Mouse (Mus musculus): Measurements from ENCODE around the gene Ace3. TPM values are rescaled to one million over a fixed set of nuclear protein-coding genes. Genes with fewer than 3 reads are reported as not detected.

Ace3 gene
- polyA plus RNA-seq, 1 experiment from 2014 or later = not detected

Other genes starting within 250 kb of the Ace3 start
- gene Cyb561, start 41.3 kb upstream of the Ace3 start, polyA plus RNA-seq (2014; fragmentation: Nextera tagmentation; extraction: Ambion mirVana) = 3.5 and 3.7 TPM in 2 replicates
- 0.52 and 0.59 TPM in 2 replicates for gene Ace, start 26.7 kb upstream of the Ace3 start, polyA plus RNA-seq (2014; fragmentation: Nextera tagmentation; extraction: Ambion mirVana)
- 0.17 and 0.40 TPM in 2 replicates for gene Kcnh6, start 13.4 kb downstream of the Ace3 start, polyA plus RNA-seq (2014; fragmentation: Nextera tagmentation; extraction: Ambion mirVana)
- gene Dcaf7, start 42.2 kb downstream of the Ace3 start, polyA plus RNA-seq (2014; fragmentation: Nextera tagmentation; extraction: Ambion mirVana) = 50.5 and 51.8 TPM in 2 replicates
- 9.7 and 11.0 TPM in 2 replicates for gene Taco1, start 71.4 kb downstream of the Ace3 start, polyA plus RNA-seq (2014; fragmentation: Nextera tagmentation; extraction: Ambion mirVana)
- 20.8 and 22.2 TPM in 2 replicates for gene Map3k3, start 89.9 kb downstream of the Ace3 start, polyA plus RNA-seq (2014; fragmentation: Nextera tagmentation; extraction: Ambion mirVana)
- not detected in 2 replicates for gene Gm10840, start 166.2 kb downstream of the Ace3 start, polyA plus RNA-seq (2014; fragmentation: Nextera tagmentation; extraction: Ambion mirVana)
- gene Limd2, start 166.2 kb downstream of the Ace3 start, polyA plus RNA-seq (2014; fragmentation: Nextera tagmentation; extraction: Ambion mirVana) = 145 and 151 TPM in 2 replicates
- gene Strada, start 207.5 kb downstream of the Ace3 start, polyA plus RNA-seq (2014; fragmentation: Nextera tagmentation; extraction: Ambion mirVana) = 22.4 and 26.6 TPM in 2 replicates
- 58.9 and 91.1 TPM in 2 replicates for gene Ccdc47, start 221.7 kb downstream of the Ace3 start, polyA plus RNA-seq (2014; fragmentation: Nextera tagmentation; extraction: Ambion mirVana)
- gene Ddx42, start 222.3 kb downstream of the Ace3 start, polyA plus RNA-seq (2014; fragmentation: Nextera tagmentation; extraction: Ambion mirVana) = 45.3 and 58.3 TPM in 2 replicates